Mouse (Mus musculus) kidney, adult 11 months (tissue): ENCODE results near the gene Klk1b1.
"Not testable (repeated sequence)": the region's sequence is repeated elsewhere in the genome, so short reads cannot be mapped to it uniquely, and the experiment has no call there.

Source experiments
- DNase-seq: peaks from one replicate; pipeline ENCODE4 v3.0.0; 2022

Klk1b1 gene

GRCm38 (mm10) chr7:43966451-43966850 lies at the start of gene Klk1b1:
Klk1b1 (plus strand) TSS chr7:43966751.
- no peak for DNase-seq

GRCm38 (mm10) chr7:43918426-43918825 lies 48.1 kb upstream of the Klk1b1 start:
- DNase-seq = no peak

GRCm38 (mm10) chr7:43918871-43919270 lies 47.7 kb upstream of the Klk1b1 start:
- DNase-seq = no peak

- DNase-seq = peak; percentile 47
Measured at GRCm38 (mm10) chr7:43919559-43920451, 46.7 kb upstream of the Klk1b1 start.

- DNase-seq = no peak
Measured at GRCm38 (mm10) chr7:43920582-43920981, 46.0 kb upstream of the Klk1b1 start.

- DNase-seq = no peak
Measured at GRCm38 (mm10) chr7:43921087-43921486, 45.5 kb upstream of the Klk1b1 start.

GRCm38 (mm10) chr7:43921941-43922340 lies 44.6 kb upstream of the Klk1b1 start:
- DNase-seq = no peak

- DNase-seq = no peak
Measured at GRCm38 (mm10) chr7:43925985-43926384, 40.6 kb upstream of the Klk1b1 start.

- DNase-seq = peak; percentile 35
Measured at GRCm38 (mm10) chr7:43928521-43928920, 38.0 kb upstream of the Klk1b1 start.

- no peak for DNase-seq
Measured at GRCm38 (mm10) chr7:43932337-43932736, 34.2 kb upstream of the Klk1b1 start.

GRCm38 (mm10) chr7:43933440-43933839 lies 33.1 kb upstream of the Klk1b1 start, which contains the start of gene Klk15:
Klk15 (plus strand) TSS chr7:43933740.
- no peak for DNase-seq

GRCm38 (mm10) chr7:43934747-43935146 lies 31.8 kb upstream of the Klk1b1 start:
- peak; percentile 74 for DNase-seq

- DNase-seq = no peak
Measured at GRCm38 (mm10) chr7:43936551-43936950, 30.0 kb upstream of the Klk1b1 start.

GRCm38 (mm10) chr7:43942293-43942692 lies 24.3 kb upstream of the Klk1b1 start:
- peak; percentile 43 for DNase-seq

GRCm38 (mm10) chr7:43944727-43945264 lies 21.8 kb upstream of the Klk1b1 start:
- no peak for DNase-seq

- DNase-seq = no peak
Measured at GRCm38 (mm10) chr7:43950364-43950763, 16.2 kb upstream of the Klk1b1 start, which contains the start of gene Klk1b8. Klk1b8 (plus strand) TSS chr7:43950664.

- DNase-seq = peak; percentile 39
Measured at GRCm38 (mm10) chr7:43952703-43953102, 13.8 kb upstream of the Klk1b1 start.

- DNase-seq = no peak
Measured at GRCm38 (mm10) chr7:43967058-43967457, 507 bp downstream of the Klk1b1 start.

GRCm38 (mm10) chr7:43967612-43968011 lies 1.1 kb downstream of the Klk1b1 start:
- DNase-seq = no peak

GRCm38 (mm10) chr7:43975761-43976160 lies 9.2 kb downstream of the Klk1b1 start, which contains the start of gene Klk1b9:
Klk1b9 (plus strand) TSS chr7:43976061.
- DNase-seq = not testable (repeated sequence)

GRCm38 (mm10) chr7:43985657-43986056 lies 19.1 kb downstream of the Klk1b1 start:
- no peak for DNase-seq

GRCm38 (mm10) chr7:43994821-43995220 lies 28.3 kb downstream of the Klk1b1 start:
- DNase-seq = not testable (repeated sequence)

GRCm38 (mm10) chr7:43995577-43995976 lies 29.0 kb downstream of the Klk1b1 start, which contains the start of gene Klk1b11:
Klk1b11 (plus strand) TSS chr7:43995877.
- DNase-seq = not testable (repeated sequence)

- no peak for DNase-seq
Measured at GRCm38 (mm10) chr7:44004847-44005246, 38.3 kb downstream of the Klk1b1 start.
